Mouse (Mus musculus) gastrocnemius, adult 2 months (tissue): ENCODE results near the gene Ssmem1. TPM values are rescaled to one million over a fixed set of nuclear protein-coding genes. Genes with fewer than 3 reads are reported as not detected.

Experiments
- DNase-seq: peaks from one replicate; pipeline ENCODE4 v3.0.0; 2022
- H3K27ac ChIP-seq: fragments of 200-600 bp; 2 replicates; pipeline ENCODE4 v1.8.1; 2022; ENCODE audit warnings: mild to moderate bottlenecking
- H3K4me3 ChIP-seq: fragments of 200-600 bp; 2 replicates; pipeline ENCODE4 v1.8.1; 2022; ENCODE audit warnings: mild to moderate bottlenecking, moderate library complexity
- CTCF ChIP-seq: fragments of 200-600 bp; IDR thresholded peaks from 2 replicates; pipeline ENCODE4 v1.8.1; 2022; ENCODE audit warnings: antibody characterized with exemption, mild to moderate bottlenecking, moderate library complexity
- intact Hi-C: fragments of 180-260 bp; cut with DNase I; formaldehyde crosslinking; loops from one replicate; pipeline ENCODE4 v1.15.1; 2025
- total RNA-seq, 2 experiments: library from RNA; stranded (reverse); gene quantifications; 2 replicates each; pipeline ENCODE4 v1.2.3; 2021

The Ssmem1 gene
- total RNA-seq, 2 experiments from 2014 or later = 0.18 to 0.20 TPM

GRCm38 (mm10) chr6:30477784-30478183 is 31.9 kb upstream of the Ssmem1 start:
- intact Hi-C loops = no loop called here
- no peak for DNase-seq
- no peak for TF ChIP-seq CTCF
- H3K4me3 ChIP-seq = no peak overlapping the region
- no peak overlapping the region for H3K27ac ChIP-seq

GRCm38 (mm10) chr6:30479418-30479817 is 30.2 kb upstream of the Ssmem1 start:
- intact Hi-C loops = no loop called here
- Histone ChIP-seq H3K4me3 (no peak overlapping the region), H3K27ac (no peak overlapping the region)
- no peak for DNase-seq
- no peak for TF ChIP-seq CTCF

GRCm38 (mm10) chr6:30482908-30483307 is 26.7 kb upstream of the Ssmem1 start:
- H3K27ac ChIP-seq = no peak overlapping the region
- no peak overlapping the region for H3K4me3 ChIP-seq
- no peak for DNase-seq
- intact Hi-C loops = no loop called here
- no peak for TF ChIP-seq CTCF

- Histone ChIP-seq H3K27ac (no peak overlapping the region), H3K4me3 (no peak overlapping the region)
- intact Hi-C loops = no loop called here
- no peak for TF ChIP-seq CTCF
- no peak for DNase-seq
Measured at GRCm38 (mm10) chr6:30486504-30486903, 23.1 kb upstream of the Ssmem1 start.

GRCm38 (mm10) chr6:30499049-30499448 is 10.6 kb upstream of the Ssmem1 start:
- TF ChIP-seq CTCF = no peak
- intact Hi-C loops = no loop called here
- DNase-seq = no peak
- no peak overlapping the region for H3K4me3 ChIP-seq
- no peak overlapping the region for H3K27ac ChIP-seq

- Histone ChIP-seq H3K4me3 (peak overlapping the region; percentile 71), H3K27ac (peak overlapping the region; percentile 91)
- intact Hi-C loops = loop anchor here (5.0 kb wide), 1 partner anchor 388 kb away; the partner anchor contains the start of gene Copg2
- TF ChIP-seq CTCF = no peak
- no peak for DNase-seq
Measured at GRCm38 (mm10) chr6:30508824-30509223, 825 bp upstream of the Ssmem1 start.

GRCm38 (mm10) chr6:30510291-30510690 is 642 bp downstream of the Ssmem1 start:
- DNase-seq = no peak
- H3K4me3 ChIP-seq = peak overlapping the region; percentile 71

GRCm38 (mm10) chr6:30514242-30514641 is 4.6 kb downstream of the Ssmem1 start:
- Histone ChIP-seq H3K27ac (no peak overlapping the region), H3K4me3 (no peak overlapping the region)
- intact Hi-C loops = no loop called here
- no peak for DNase-seq
- TF ChIP-seq CTCF = no peak

More at GRCm38 (mm10) chr6:30510291-30510690, 642 bp downstream of the Ssmem1 start:
- H3K27ac ChIP-seq = peak overlapping the region; percentile 91
- TF ChIP-seq CTCF = no peak
- intact Hi-C loops = no loop called here

- intact Hi-C loops = no loop called here
- DNase-seq = no peak
Measured at GRCm38 (mm10) chr6:30520400-30520799, 10.8 kb downstream of the Ssmem1 start.

GRCm38 (mm10) chr6:30525456-30526332 is 16.0 kb downstream of the Ssmem1 start:
- no peak for TF ChIP-seq CTCF
- Histone ChIP-seq H3K27ac (no peak overlapping the region), H3K4me3 (no peak overlapping the region)
- intact Hi-C loops = no loop called here
- DNase-seq = no peak

More at GRCm38 (mm10) chr6:30520400-30520799, 10.8 kb downstream of the Ssmem1 start:
- Histone ChIP-seq H3K4me3 (no peak overlapping the region), H3K27ac (no peak overlapping the region)
- no peak for TF ChIP-seq CTCF

- intact Hi-C loops = no loop called here
- no peak for DNase-seq
- TF ChIP-seq CTCF = no peak
- Histone ChIP-seq H3K27ac (no peak overlapping the region), H3K4me3 (peak overlapping the region; percentile 50)
Measured at GRCm38 (mm10) chr6:30526586-30527515, 17.2 kb downstream of the Ssmem1 start.

GRCm38 (mm10) chr6:30528800-30529199 is 19.2 kb downstream of the Ssmem1 start:
- no peak overlapping the region for H3K4me3 ChIP-seq
- no peak overlapping the region for H3K27ac ChIP-seq
- intact Hi-C loops = no loop called here
- no peak for DNase-seq
- TF ChIP-seq CTCF = no peak

GRCm38 (mm10) chr6:30535340-30535739 is 25.7 kb downstream of the Ssmem1 start:
- Histone ChIP-seq H3K27ac (no peak overlapping the region), H3K4me3 (no peak overlapping the region)
- intact Hi-C loops = loop anchor here (2.0 to 10.0 kb wide), 2 partner anchors 447 to 499 kb away; no protein-coding TSS in a partner anchor
- peak; percentile 81 for TF ChIP-seq CTCF
- DNase-seq = peak; percentile 56
